Mouse (Mus musculus): ENCODE measurements around the gene Dock9.

GRCm38 (mm10) chr14:121822506-121822905 lies 24.9 kb upstream of the Dock9 start:
- TF ChIP-seq CTCF (IDR thresholded peaks at IDR 0.05; ENCODE audit: extremely low read depth, insufficient read depth, low read length), result no peak
- no peak for TF ChIP-seq POLR2A (IDR thresholded peaks at IDR 0.05; ENCODE audit: extremely low read depth, insufficient read depth, low read length)

Data from cortical plate, adult 2 months (tissue).